Mouse (Mus musculus): ENCODE measurements at regions not wholly inside any gene's neighbourhood (a gene's known extent, or its start where the extent isn't known, plus 50 kb on each side); places are given as distances from the start of the nearest gene placed in this dataset.

GRCm38 (mm10) chr19:14035371-14035770, 122.0 kb downstream of the Olfr1505 start:
- DNase-seq (ENCODE audit: low spot score in 2 of 2), result no peak

DNA sequence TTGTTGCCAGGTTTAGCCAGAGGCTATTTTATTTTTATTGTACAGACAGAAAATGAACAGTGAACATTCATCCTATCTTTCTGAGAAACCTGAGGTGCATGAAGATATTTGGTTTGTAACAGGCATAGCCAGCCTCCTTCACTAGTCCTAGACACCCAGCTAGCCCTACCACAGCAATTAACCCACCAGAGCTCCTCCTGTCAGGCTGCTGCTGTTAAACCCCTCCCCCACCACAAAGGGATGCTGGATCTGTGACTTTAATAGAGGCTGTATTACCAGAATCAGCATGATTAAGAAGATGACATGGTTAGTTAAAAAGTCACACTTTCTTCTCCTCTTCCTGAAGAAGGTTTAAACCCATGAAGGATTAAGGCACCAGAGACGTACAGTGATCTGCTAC, 122.5 kb downstream of the Olfr1505 start:
- no peak for DNase-seq (ENCODE audit: low spot score in 2 of 2)

GRCm38 (mm10) chr19:14036750-14037149, 123.4 kb downstream of the Olfr1505 start:
- no peak for DNase-seq (ENCODE audit: low spot score in 2 of 2)

DNA sequence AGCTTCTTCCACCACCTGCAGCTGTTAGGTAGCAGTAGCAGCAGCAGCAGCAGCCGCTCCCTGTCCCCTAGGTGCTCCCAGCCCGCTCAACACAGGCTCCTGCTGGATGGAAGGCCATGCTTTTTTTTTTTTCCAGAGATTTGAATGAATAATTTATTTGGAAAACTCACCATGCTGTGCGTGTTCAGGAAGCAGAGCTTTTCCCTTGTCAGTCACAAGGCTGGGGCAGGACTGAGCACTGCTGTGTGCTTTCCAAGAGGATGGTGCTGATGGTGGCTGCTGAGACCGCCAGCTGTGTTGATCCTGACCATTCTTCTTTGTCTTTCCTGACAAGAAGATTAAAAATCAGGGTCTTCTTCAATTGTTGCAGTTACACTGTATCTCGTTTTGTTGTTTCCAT, 129.4 kb downstream of the Olfr1505 start:
- no peak for DNase-seq (ENCODE audit: low spot score in 2 of 2)

- DNase-seq (ENCODE audit: low spot score in 2 of 2), result no peak
Observed at GRCm38 (mm10) chr19:14045456-14045855, 132.1 kb downstream of the Olfr1505 start.

- no peak for DNase-seq (ENCODE audit: low spot score in 2 of 2)
Observed at GRCm38 (mm10) chr19:14052052-14052451, 138.7 kb downstream of the Olfr1505 start.

GRCm38 (mm10) chr19:14080538-14080937, 167.2 kb downstream of the Olfr1505 start:
- no peak for DNase-seq (ENCODE audit: low spot score in 2 of 2)

- DNase-seq (ENCODE audit: low spot score in 2 of 2), result no peak
Observed at GRCm38 (mm10) chr19:14084726-14085125, 171.4 kb downstream of the Olfr1505 start.

DNA sequence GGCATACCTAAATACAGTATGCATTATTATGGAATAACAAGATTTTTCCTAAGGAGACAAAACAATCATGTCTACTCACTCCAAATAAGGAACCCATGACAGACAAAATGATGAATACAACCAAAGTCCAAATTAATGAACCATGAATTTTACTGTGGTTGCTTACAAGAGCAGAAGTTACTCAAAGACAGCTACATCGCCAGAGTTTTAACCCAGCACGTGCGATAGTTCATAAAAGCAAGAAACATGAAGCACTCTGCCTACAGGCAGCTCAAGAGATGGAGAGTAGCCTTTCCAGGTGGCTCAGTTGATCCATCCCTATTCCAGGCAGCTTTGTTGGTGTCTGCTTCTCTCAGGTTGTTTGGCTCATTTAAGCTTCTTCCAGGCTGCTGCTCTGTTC, 176.8 kb downstream of the Olfr1505 start:
- DNase-seq (ENCODE audit: low spot score in 2 of 2), result no peak

DNA sequence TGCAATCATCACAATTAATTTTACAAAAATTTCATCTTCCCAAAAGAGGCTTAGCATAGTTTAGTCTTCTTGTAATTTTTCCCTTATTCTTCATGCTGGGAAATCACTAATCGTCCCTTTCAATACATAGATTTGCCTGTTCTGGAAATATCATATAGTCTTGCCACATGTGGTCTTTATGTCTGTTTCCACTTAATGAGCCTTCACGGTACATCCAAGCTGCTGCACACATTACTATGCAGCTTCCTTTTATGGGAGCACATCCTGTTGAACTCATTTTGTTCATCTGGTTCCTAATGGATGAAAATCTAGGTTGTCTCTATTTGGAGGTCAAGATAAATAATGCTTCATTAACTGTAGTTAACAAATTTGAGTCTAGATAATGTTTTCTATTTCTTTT, 180.9 kb downstream of the Olfr1505 start:
- no peak for DNase-seq (ENCODE audit: low spot score in 2 of 2)

DNA sequence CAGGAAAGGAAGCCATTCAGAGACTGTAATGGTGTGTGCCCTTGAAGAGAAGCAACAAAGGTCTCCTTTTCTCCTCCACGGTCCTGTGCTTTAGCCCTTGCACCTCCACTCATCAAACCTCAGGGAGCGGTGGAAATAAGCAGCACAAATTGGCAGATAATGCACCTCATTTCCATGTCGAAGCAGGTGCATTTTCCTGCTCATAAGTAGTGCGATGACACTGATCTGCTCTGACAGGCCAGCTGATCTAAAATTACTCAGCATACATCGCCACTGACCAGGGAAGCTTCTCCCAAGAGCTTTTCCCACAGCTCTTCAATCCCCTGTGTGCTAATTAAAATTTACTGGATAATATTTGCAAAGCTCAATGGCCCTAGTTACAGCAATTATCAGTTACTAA, 182.9 kb downstream of the Olfr1505 start:
- DNase-seq (ENCODE audit: low spot score in 2 of 2), result no peak

DNA sequence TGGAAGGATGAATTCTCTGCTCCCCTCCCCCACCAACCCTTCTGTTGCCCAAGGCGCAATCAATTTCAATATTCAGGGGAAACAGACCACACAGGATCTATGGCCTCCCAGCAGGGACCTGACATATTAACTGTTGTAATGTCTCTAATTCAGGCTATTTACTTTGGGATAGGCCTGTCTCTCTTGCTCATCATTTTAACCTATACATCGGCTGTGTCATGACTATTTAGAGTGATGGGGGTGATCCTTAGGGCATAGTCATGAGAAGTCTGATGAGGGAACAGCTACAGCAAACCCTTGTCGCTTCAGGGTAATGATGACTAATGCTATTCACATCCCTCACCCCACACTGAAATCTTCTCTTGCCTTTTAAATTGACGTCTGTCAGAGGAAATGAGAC, 195.8 kb downstream of the Olfr1505 start:
- DNase-seq (ENCODE audit: low spot score in 2 of 2), result no peak

DNA sequence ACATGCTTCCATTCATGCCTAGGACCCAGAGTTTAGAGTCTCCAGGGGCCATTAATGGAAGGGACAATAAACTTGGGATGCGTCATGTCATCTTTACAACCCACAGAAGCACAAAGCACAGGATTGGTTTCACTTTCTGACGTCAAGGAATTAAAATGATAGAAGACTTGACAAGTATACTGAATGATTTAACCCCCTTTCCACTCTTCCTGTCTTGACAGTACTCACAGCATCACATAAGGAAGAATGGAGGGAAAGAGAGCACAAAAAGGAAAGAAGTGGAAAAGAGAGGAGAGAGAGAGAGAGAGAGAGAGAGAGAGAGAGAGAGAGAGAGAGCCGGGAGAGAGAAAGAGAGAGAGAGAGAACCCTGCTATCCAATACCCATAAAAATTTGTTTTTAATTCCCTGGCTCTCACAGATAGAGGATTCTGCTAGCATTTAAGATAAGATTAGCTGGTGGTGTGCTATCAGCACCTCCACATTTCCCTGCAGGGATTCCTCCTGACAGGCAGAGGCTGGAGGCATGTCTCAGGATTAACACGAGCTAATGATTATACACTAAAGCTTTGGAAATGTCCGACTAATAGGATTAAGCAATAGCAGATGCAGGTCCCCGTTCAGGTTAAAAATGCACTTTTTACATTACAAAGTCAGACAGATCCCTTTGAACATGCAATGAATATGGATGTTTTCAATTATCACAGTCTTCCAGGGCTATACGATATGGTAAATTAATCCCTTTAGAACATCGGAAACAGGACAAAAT, 210.2 kb downstream of the Olfr1505 start:
- DNase-seq (ENCODE audit: low spot score in 2 of 2), result no peak

GRCm38 (mm10) chr19:14124250-14124827, 211.0 kb downstream of the Olfr1505 start:
- DNase-seq (ENCODE audit: low spot score in 2 of 2), result no peak

- no peak for DNase-seq (ENCODE audit: low spot score in 2 of 2)
Observed at GRCm38 (mm10) chr19:14124986-14125385, 211.7 kb downstream of the Olfr1505 start.

DNA sequence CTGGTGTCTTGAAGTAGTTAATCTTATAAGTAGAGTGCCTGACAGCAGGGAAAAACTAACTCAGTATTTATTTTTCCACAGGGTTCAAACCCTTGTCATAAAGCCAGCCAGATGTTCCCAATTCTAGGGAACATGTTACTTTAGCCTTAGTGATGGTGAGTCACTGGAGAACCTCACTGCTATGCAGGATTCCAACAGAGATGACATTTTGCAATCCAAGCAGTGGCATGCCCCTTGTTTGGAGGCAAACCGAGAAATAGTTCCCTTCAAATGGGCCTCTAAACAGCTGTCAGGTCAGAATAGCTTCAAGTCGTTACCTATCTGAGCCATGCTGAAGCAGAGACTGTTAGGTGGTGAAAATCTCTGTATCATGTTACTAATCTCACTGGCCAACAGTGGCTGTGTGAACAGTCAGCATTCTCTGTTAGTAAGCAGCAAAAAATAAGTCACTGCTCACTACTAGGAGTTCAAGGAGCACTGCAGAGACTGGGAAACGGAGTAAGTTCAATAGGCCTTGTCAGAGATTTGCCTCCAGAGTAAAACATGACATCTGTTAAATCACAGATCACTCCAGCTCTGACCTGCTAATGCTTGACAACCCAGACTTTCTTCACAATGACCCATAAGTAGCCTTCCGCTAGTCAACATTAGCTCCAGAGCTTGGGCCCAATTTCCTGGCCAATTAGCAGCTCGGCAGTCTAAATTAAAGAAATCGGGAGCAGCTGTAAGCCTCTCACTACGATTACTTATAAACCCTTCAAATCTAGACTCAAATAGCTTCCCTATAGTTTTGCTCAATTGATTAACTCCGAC, 215.3 kb downstream of the Olfr1505 start:
- no peak for DNase-seq (ENCODE audit: low spot score in 2 of 2)

DNA sequence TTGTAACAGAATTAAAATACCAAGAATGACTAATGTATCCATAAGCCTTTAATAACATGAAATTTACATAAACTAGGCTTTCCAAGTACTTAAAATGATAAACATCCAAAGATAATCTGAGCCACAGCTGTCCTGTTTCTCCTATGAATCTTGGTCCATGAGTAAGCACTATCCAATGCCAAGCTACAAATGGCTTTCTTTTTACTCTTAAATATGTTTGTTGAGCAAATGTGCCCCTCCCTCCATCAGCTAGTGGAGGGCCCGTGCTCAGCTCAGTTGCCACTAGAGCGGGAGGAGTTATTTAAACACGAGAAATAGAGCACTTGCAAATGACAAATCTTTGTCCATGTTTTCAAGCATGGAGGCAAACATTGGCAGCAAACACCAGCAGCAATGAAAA, 247.9 kb downstream of the Olfr1505 start:
- DNase-seq (ENCODE audit: low spot score in 2 of 2), result no peak

- DNase-seq (ENCODE audit: low spot score in 2 of 2), result no peak
Observed at GRCm38 (mm10) chr19:14162773-14163172, 249.4 kb downstream of the Olfr1505 start.

DNA sequence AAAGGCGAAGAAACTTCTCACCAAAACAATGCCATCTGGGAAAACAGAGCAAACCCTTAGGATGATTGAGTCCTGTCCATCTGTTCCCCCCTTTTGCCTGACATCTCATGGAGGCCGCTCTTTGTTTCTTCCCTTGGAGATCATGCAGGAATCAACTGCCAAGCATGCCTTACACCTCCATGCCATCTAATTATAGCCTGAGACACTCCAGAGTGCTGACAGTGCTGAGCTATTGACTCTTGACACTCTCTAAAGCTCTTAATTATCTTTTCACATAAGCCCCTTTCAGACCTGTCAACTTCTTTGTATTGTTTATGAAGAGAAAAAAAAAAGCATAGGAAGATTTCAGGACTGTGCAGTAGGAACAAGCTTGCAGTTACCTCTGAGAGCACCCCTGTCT, 252.4 kb downstream of the Olfr1505 start:
- DNase-seq (ENCODE audit: low spot score in 2 of 2), result no peak

- DNase-seq (ENCODE audit: low spot score in 2 of 2), result no peak
Observed at GRCm38 (mm10) chr19:14180244-14180643, 266.9 kb downstream of the Olfr1505 start.

DNA sequence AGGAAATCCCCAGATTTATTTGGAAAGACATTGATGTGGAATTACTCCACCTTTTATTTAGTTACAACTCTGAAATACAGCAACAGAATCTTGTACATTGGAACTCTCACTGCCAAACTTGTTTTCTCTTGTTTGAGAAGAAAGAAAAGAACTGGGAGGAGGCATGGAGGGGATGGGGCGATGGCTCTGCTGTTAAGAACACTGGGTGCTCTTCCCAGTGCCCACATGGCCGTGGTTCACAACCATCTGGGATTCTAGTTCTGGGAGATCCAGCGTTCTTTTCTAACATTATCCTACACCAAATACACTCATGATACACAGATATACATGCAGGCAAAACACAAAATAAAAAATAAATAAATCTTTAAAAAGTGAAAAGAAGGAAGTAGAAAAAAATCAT, 267.6 kb downstream of the Olfr1505 start:
- DNase-seq (ENCODE audit: low spot score in 2 of 2), result no peak

GRCm38 (mm10) chr19:14181661-14182415, 268.5 kb downstream of the Olfr1505 start:
- DNase-seq (ENCODE audit: low spot score in 2 of 2), result no peak

Data from spleen, postnatal 36 days (tissue).